Mouse (Mus musculus) left cerebral cortex, adult 18-20 months (tissue): ENCODE measurements at regions not wholly inside any gene's neighbourhood (a gene's known extent, or its start where the extent isn't known, plus 50 kb on each side); places are given as distances from the start of the nearest gene placed in this dataset.
A peak's percentile ranks its signal among the peaks of the same experiment; 100 is the strongest.

Source experiments
- DNase-seq, 2 experiments: peaks; one replicate each; pipeline ENCODE4 v3.0.0; 2021 to 2022; ENCODE audit warnings: low spot score in 2 of 2, mixed read lengths in 1 of 2

DNA sequence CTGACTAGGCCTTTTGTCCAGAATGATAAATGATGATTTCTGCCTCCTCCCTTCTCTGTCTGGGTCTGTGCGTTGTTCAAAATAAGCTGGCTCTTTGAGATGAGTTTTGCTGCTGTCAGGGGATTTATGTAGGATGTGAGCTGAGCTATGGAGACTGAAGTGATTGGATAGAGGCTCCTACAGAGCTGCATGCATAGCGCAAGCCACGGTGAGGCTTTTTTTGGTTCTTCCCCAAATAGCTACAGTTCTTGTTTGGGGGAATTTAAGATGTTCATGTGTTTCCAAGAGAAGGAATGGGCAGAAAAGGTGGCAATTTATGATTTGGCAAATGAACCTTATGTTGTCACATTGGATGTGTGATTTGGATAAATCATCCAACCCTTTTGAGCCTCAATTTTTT is 170.8 kb upstream of the H2al1n start:
- DNase-seq, result peak in 1 of 2 experiments; percentile 2

GRCm38 (mm10) chrX:13997817-13998609 is 146.8 kb upstream of the Cask start:
- no peak for DNase-seq

GRCm38 (mm10) chrX:13978954-13979353 is 127.8 kb upstream of the Cask start:
- DNase-seq, result no peak
